Mouse (Mus musculus): ENCODE data around the gene Mdp1.

GRCm38 (mm10) chr14:55635523-55636007 is 24.7 kb downstream of the Mdp1 start, which contains the start of gene Ipo4:
- TF ChIP-seq CTCF (IDR thresholded peaks at IDR 0.05; ENCODE audit: control insufficient read depth, insufficient read depth, low read length) (no peak), POLR2A (IDR thresholded peaks at IDR 0.05; ENCODE audit: borderline replicate concordance, control insufficient read depth, low read depth, low read length) (peak; percentile 59; the same call in 1 of the 2 replicates)
